In genomic region chr7:134709226-134709853, GRCm38 (mm10) we compare ENCODE assay signal across 10 mouse cellular contexts. TPM values are rescaled to one million over a fixed set of nuclear protein-coding genes. Genes with fewer than 3 reads are reported as not detected.
A peak's percentile ranks its signal among the peaks of the same experiment; 100 is the strongest.
DNase-seq lines count a peak whose midpoint lies in the region; ATAC-seq and TF ChIP-seq lines count a peak whose summit lies in the region.
"Had no signal": no experiment of that assay in that cellular context is flagged by ENCODE, and none has a peak within 500 bp of the region (broad histone marks: within the 10 kb centered on the region; RNA-seq: fewer than 3 reads in every experiment).

No protein-coding gene starts in this region.

- no peak for TF ChIP-seq POLR2A in lung, adult 2 months (IDR thresholded peaks at IDR 0.05; ENCODE audit: borderline replicate concordance, extremely low read depth, low read depth, low read length)

- ATAC-seq in lung, embryonic 15.5 days (ENCODE audit: borderline replicate concordance, extremely low read depth, low FRiP score, low TSS enrichment), result peak; percentile 48; the same call in 1 of the 2 replicates

- no peak overlapping the region for H3K4me2 ChIP-seq in lung, embryonic 15.5 days

- WGBS in lung, embryonic 15.5 days, result 43% methylated on average over 5 of the region's 5 CpGs
- 54% methylated on average over 5 of the region's 5 CpGs for WGBS in lung, adult 2 months

- DNase-seq in lung, adult 2 months, result no peak
- peak; percentile 62 to 63 for DNase-seq in frontal cortex, adult 2 months (ENCODE audit: extremely low spot score in 1 of 2, low spot score in 1 of 2)
- peak; percentile 34 to 38 for DNase-seq in left cerebral cortex, adult 18-20 months (ENCODE audit: low spot score in 2 of 2)
- peak; percentile 53 for DNase-seq in right cerebral cortex, postnatal 14 days
- DNase-seq in kidney, postnatal 36 days, result no peak
- DNase-seq in embryo, embryonic 9.5 days (ENCODE audit: extremely low spot score), result no peak
- no peak for DNase-seq in thymus, postnatal 25 days

- TF ChIP-seq CTCF in lung, adult 2 months (IDR thresholded peaks at IDR 0.05; ENCODE audit: insufficient read depth, low read length), result no peak

- peaks cover 20% of the 10 kb centered on the region for H3K4me1 ChIP-seq in lung, embryonic 15.5 days
- peaks cover 8% of the 10 kb centered on the region for H3K4me1 ChIP-seq in lung, adult 2 months (ENCODE audit: control insufficient read depth, insufficient read depth, low read length)

- no peaks in the 10 kb centered on the region for H3K27me3 ChIP-seq in lung, embryonic 15.5 days

- H3K36me3 ChIP-seq in lung, embryonic 15.5 days, result no peaks in the 10 kb centered on the region

- no peak overlapping the region for H3K4me3 ChIP-seq in lung, embryonic 15.5 days
- no peak overlapping the region for H3K4me3 ChIP-seq in lung, adult 2 months (replicated peaks; ENCODE audit: extremely low read depth, low read depth, low read length)

- no peak overlapping the region for H3K9ac ChIP-seq in lung, embryonic 15.5 days

- no peak overlapping the region for H3K27ac ChIP-seq in lung, embryonic 15.5 days
- H3K27ac ChIP-seq: macrophage had no signal

- H3K9me3 ChIP-seq in lung, embryonic 15.5 days, result no peaks in the 10 kb centered on the region

RNA-seq across cellular contexts. Expression of gene Dock1, which starts 38.9 kb away (rescaled TPM):
- polyA plus RNA-seq in lung, embryonic 15.5 days (2015; fragmentation: Nextera tagmentation; extraction: Ambion mirVana), result 40.7 and 43.7 TPM in 2 replicates
- 13.5 and 18.7 TPM in 2 replicates for polyA plus RNA-seq in lung, adult 2 months (2012; rRNA removed)
- polyA plus RNA-seq in frontal cortex, adult 2 months (2012; rRNA removed), result 12.1 and 16.0 TPM in 2 replicates
- total RNA-seq in left cerebral cortex, adult 18-20 months (2021), result 10 to 100 TPM; 21.3 TPM
- total RNA-seq: MEL had no signal

Comparison
In these comparisons a context has a peak if more than half of its experiments do, and no peak if none do; other contexts are left out.
1. DNase-seq: peak in frontal cortex, adult 2 months (2 of 2), left cerebral cortex, adult 18-20 months (2 of 2) and right cerebral cortex, postnatal 14 days (single experiment); none in lung, adult 2 months (single experiment), kidney, postnatal 36 days (0 of 2), embryo, embryonic 9.5 days (single experiment) and thymus, postnatal 25 days (single experiment).